Mouse (Mus musculus) left cerebral cortex, adult 8-10 months (tissue): ENCODE measurements at regions not wholly inside any gene's neighbourhood (a gene's known extent, or its start where the extent isn't known, plus 50 kb on each side); places are given as distances from the start of the nearest gene placed in this dataset.

Source experiments
- DNase-seq, 2 experiments: peaks; one replicate each; pipeline ENCODE4 v3.0.0; 2022; ENCODE audit warnings: low spot score in 2 of 2

- DNase-seq, result no peak
Observed at GRCm38 (mm10) chr2:169156908-169157307, 201.5 kb upstream of the Zfp64 start.

GRCm38 (mm10) chr2:169154881-169155280 lies 199.5 kb upstream of the Zfp64 start:
- DNase-seq, result no peak

- peak in 1 of 2 experiments; percentile 24 for DNase-seq
Observed at GRCm38 (mm10) chr2:169147655-169148054, 192.3 kb upstream of the Zfp64 start.

DNA sequence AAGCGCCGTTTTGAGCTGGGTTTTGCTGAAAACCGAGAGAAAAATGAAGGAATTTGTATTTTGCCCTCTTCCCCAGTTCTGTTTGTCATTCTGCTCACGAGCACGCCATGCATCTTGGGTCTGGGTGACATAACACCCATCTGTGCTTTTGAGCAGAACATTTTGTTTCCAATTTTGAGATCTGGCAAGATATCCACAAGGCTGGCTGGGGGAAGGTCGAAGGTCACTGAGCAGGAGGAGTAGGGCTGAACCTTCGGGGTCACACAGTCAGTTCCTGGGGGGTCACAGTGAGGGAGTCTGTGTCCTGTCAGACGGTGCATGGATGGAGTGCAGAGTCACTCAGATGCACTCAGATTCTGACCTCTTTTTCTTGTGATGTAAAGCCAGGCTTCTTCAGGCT lies 186.8 kb upstream of the Zfp64 start:
- no peak for DNase-seq

GRCm38 (mm10) chr2:169133855-169134254 lies 178.5 kb upstream of the Zfp64 start:
- no peak for DNase-seq

DNA sequence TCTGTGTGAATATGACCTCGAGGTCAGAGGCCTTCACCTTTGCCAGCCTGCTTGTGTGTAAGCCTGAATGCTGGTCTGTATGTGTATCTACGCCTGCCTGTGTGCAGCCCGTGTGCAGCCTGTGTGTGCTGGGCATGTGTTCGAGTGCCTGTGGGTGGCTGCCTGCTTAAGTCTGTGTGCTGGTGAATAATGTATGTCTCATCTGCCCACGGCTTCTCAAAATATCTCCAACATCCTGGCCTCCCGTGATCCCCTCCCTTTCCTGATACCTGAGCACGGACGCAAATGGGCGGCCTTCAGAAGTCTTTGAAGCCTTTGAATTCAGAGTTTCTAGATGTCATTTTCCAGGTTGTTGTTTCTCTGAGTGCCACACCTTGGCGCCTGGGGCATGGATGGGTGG lies 170.1 kb upstream of the Zfp64 start:
- peak in 1 of 2 experiments; percentile 71 for DNase-seq

GRCm38 (mm10) chr2:169122887-169123286 lies 167.5 kb upstream of the Zfp64 start:
- no peak for DNase-seq

- no peak for DNase-seq
Observed at GRCm38 (mm10) chr2:169116841-169117240, 161.5 kb upstream of the Zfp64 start.

GRCm38 (mm10) chr2:169109044-169109443 lies 153.7 kb upstream of the Zfp64 start:
- DNase-seq, result no peak

DNA sequence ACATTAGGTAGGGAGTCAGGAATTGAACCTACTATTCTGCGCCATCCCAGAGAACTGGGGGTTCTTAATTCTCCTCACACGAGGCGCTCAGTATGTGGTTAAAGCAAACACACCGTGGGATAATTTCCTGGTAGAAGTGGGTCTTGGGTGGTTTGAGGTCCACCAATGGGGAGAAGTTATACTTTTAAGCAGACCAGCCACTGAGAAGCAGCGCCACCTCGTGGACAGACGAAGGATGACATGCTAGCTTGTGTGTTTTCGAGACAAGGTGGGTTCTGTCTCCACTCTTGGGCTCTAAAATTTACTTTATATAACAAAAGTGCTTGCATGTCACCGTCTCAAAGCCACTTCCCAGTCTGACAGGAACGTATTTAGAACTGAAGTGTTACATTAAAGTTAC lies 152.7 kb upstream of the Zfp64 start:
- peak in 1 of 2 experiments; percentile 29 for DNase-seq

DNA sequence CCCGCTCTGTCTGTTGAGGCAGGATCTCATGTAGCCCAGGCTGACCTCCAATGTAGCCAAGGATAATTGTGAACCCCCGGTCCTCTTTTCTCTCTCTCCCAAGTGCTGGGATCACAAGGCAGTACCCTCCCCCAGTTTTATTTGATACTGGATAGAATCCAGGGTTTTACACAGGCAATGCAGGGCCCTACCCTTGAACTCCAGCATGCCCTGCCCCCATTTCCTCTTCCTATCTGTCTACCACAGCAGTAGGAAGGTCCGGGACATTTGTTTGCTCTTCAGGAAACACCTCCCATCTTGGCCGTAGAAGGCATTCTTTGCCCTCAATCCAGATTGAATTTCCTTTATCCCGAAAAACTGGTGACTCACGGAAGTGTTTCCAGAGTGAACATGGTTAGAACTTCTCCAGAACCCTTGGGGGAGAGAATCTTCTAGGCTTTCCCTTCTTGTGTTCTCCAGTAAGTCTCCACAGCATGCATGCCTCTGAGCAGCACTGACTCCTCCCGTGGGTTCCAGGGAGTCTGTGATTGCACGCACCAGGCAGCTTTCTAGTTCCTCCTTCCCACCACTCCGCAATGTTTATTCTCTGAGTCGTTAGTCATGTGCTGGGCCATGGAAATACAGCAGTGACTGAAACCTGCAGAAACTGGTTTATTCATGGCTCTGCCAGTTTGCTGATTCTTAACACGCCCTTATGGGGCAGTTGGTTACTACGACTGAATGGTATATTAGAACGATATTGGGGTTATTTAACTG lies 146.3 kb upstream of the Zfp64 start:
- no peak for DNase-seq

- no peak for DNase-seq
Observed at GRCm38 (mm10) chr2:169100516-169100915, 145.1 kb upstream of the Zfp64 start.

DNA sequence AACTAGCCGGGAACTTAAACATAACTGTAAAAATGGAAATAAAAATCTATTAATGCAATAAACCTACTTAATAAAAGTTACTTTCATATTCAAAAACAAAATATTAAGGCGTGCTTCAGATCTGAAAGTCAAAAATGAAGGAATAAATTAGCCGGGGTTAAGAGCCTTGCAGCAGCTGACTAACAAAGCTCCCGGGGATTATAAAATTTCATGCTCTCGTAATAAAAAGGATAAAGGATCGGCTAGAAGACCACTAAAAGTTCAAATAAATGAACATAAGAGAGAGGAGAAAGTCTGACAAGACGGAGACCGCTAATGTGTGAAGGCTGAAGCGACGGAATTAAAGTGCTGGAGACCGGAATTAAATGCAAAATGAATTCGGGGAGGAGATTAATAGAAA lies 144.3 kb upstream of the Zfp64 start:
- DNase-seq, result no peak

DNA sequence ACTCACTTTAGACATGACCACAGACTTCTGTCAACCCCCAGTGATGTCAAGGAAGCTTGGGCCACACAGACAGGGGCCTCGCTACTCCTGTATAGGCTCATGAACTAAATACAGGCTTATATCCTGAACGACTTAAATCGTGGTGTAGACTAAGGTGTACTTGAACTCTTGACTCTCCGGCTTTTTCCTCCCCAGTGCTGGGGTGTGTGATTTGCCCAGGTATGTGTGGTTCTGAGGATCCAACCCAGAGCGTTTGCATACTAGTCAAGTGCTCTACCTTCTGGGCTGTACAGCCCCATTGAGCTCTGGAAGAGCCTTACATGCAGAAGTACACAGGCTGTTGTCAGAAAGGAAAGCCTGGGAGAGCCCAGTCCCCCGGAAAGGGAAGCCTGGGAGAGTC lies 143.2 kb upstream of the Zfp64 start:
- DNase-seq, result no peak

- DNase-seq, result no peak
Observed at GRCm38 (mm10) chr2:169094011-169094754, 138.8 kb upstream of the Zfp64 start.

- no peak for DNase-seq
Observed at GRCm38 (mm10) chr2:169090256-169090655, 134.9 kb upstream of the Zfp64 start.

DNA sequence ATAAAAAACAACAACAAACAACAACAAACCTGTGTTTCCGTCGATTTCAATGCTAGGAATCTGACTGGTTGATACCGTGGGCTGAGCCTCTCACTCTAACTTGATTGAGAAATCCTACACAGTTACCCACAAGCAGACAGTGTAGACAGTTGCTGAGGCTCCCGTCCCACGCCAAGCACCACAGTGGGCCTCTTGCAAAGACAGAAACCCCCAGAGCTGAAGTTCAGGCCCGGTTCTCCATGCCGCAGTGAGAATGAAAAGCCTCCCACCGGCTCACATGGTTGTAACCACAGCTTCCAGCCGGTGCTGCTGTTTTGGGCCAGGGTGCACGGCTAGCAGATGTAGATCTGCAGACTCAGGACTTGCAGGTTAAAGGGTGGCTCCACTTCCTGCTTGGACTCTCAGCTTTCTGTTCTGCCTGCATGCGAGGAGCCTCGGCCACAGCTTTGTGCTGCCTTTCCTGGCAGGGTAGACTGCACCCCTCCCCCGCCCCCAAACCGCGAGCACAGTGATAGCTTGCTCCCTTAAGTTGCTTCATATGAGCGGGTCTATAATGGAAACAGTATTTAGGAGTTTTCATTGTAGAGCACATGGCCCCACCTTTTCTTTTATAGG lies 133.6 kb upstream of the Zfp64 start:
- no peak for DNase-seq

- no peak for DNase-seq
Observed at GRCm38 (mm10) chr2:169088301-169088700, 132.9 kb upstream of the Zfp64 start.

DNA sequence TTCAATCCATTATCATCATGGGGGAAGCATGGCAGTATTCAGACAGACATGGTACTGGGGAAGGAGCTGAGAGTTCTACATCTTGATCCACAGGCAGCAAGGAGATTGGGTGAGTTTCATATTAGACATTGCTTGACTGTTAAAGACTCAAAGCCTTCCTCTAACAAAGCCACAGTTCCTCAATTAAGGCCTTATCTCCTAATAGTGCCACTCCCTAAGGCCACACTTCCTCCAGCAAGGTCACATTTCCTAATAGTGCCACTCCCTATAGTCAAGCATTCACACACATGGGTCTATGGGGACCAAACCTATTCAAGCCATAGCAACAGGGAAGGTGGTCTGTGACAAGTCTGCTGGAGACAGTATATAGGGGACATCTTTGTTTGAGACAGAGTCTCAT lies 115.9 kb upstream of the Zfp64 start:
- DNase-seq, result no peak

DNA sequence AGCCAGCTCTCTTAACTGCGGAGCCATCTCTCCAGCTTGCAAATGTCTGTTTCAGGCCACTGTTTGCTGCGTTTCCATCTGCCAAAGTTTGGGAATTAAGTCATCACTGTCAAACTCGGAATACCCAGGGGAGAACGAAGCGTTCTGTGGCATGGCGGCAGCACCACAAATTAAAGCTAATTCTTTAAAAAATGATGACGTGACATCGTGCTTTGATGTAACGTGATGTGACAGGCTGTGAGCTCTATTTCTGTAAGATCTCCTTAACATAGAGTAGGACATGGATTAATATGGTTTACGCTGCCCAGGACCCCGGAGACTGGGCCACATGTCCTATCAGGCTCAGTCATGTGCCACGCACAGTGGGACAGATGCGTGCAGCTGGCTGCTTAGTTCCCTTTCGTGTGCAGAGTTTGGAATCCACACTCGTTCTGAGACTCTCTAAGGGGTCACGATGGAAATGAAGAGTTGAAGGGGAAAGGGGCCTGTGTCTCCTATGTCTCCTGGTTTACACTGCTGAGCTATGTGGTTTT lies 109.8 kb upstream of the Zfp64 start:
- no peak for DNase-seq

DNA sequence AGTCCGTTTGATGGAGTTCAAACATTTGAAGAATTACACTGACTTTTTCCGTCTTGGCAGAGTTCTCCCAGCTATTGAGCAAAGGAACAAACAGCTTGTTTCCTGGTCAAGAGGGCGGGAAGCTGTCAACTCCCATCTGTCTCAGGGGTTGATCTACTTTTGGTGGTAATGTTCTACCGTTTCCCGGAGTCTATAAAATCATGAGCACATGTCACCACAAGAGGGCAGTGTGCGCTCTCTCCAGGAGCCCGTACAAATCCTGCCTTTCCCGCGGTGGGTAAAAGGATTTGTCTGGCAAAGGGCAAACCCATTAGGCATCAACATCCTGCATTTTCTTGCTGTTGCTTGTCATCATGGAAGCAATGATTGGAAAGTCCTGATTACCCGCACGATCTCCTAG lies 106.1 kb upstream of the Zfp64 start:
- peak; percentile 30 to 63 for DNase-seq

DNA sequence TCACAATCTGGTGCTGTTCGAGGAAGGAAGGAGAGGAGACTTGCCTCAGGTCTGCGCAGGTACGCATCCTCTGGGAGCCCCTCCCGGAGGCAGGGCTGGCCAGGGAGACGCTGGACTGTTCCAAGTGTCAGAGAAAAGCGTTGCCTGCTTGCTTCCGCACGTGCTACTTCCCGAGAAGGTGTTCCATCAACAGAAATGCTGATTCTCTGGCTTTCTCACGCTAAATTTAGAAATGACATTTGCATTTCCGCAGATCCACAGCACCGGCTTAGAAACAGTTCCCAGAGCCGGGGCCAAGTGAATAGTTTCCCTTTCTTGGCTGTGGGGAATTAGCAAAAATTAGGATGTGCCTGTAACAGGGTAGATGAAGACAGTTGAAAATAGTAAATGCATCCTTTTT lies 105.1 kb upstream of the Zfp64 start:
- peak in 1 of 2 experiments; percentile 18 for DNase-seq
